Mouse (Mus musculus): ENCODE measurements at regions not wholly inside any gene's neighbourhood (a gene's known extent, or its start where the extent isn't known, plus 50 kb on each side); places are given as distances from the start of the nearest gene placed in this dataset.

- TF ChIP-seq CTCF (IDR thresholded peaks at IDR 0.05; ENCODE audit: control insufficient read depth, insufficient read depth, low read length) (no peak), POLR2A (IDR thresholded peaks at IDR 0.05; ENCODE audit: borderline replicate concordance, control insufficient read depth, low read depth, low read length) (no peak)
These were observed 342.5 kb downstream of the Dmrt2 start for GRCm38 (mm10) chr19:26014620-26015180.

All from bone marrow, adult 2 months (tissue).